Mouse (Mus musculus): Measurements from ENCODE around the gene Mon2.

Mon2 gene

DNA sequence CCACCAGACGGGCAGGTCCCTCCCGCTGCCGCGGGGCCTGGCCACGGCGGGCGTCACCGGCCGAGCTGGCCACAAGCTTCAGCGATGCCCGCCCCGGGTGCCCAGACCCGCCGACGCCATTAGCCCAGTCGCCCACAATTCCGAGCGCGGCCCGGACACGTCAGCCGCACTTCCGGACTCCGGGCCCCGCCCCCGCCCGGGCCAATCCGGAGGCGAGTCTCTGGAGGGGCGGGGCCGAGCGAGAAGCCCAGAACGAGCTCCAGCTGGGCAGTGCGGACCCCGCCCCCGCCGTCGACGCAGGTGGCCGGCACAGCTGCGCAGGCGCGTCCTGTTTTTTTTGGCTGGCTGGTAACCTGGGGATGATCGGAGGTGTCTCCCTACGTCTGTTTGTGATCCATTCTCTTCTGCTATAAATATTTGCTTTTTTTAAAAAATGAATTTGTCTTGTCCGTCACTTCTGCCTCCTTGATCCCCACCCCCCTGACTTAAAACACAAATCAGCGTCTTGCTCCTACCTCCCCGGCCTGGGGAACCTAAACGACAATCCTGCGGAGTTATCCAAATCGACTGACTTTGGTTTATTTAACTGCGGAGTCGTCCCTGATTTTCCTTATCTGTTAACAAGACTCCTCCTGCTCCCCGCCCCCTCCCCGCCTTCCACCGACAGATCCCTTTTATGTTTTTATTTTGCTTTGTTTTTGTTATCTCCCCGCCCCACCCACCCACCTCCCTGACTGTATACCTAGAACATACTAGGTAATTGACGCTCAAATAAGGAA lies at the start of gene Mon2:
Gene Mon2, minus strand, starts transcription at position 261 of the 779 bp plus-strand sequence.
- CTCF ChIA-PET, result interaction anchor here (0.7 kb wide), 2 partner anchors 11 to 273 kb away, joined by 6 to 15 read pairs; no protein-coding TSS in a partner anchor

DNA sequence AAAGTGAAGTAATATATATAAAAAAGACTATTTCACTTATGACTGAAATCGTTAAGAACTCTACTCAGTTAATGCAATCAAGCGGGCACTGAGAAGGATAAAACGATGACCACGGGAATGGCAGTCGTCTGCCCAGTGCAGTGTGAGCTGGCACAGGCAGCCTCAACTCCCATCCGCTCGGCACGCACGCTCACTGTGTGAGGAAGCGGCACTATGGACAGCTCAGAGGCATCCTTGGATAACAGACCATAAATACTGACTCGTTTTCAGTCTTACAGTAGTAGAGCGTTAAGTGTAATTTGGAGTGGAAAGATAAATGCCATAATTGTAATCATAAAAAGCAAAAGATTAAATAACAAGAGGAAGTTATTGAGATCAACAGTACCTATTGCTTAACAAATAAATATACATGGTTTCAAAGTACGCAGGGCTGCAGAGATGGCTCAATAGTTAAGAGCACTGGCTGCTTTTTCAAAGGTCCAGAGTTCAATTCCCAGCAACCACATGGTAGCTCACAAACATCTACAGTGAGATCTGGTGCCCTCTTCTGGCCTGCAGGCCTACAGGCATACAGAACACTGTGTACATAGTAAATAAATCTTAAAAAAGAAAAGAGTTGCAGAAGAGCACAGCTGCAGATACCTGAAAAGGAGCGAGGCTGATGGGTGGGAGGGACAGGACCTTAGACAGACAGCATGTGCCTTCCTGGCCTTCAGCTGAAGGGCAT lies 44.5 kb upstream of the Mon2 start:
- CTCF ChIA-PET, result no interaction called here

DNA sequence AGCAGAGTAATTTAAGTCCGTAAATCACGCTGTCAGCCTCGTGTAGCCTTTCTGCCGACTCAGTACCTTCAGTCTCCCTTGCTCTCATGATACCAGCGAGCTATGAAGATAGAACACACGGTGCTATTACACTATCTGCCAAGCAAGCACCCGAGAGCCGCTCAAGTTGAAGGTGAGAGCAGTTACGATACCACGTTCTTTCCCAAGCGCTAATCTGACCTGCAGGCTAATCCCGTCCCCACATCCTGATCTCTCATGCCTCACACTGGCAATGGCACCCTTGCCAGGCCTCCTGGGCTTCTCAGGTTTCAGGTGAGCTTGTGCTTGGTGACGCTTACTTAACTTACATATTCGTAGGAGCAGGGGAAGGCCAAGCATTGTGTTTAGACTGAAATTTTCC lies 40.6 kb upstream of the Mon2 start:
- CTCF ChIA-PET, result no interaction called here

DNA sequence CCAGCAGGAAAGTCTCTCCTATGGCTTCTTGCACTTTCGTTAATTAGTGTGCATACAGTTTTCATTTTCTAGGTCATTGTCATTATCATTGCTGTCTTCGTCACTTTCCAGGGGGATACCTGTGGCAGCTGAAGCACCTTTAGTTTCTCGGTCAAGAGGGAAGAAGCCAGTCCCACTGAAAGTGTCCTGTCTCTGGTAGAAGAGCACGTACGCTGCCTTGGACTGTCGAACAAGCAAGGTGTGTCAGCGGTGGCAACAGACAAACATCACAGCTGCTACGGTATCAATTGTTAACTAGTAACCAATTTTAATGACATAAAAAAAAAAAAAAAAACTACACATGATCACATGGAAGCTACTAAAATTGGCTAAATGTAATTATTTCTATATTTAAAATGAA lies 37.2 kb upstream of the Mon2 start:
- CTCF ChIA-PET, result no interaction called here

DNA sequence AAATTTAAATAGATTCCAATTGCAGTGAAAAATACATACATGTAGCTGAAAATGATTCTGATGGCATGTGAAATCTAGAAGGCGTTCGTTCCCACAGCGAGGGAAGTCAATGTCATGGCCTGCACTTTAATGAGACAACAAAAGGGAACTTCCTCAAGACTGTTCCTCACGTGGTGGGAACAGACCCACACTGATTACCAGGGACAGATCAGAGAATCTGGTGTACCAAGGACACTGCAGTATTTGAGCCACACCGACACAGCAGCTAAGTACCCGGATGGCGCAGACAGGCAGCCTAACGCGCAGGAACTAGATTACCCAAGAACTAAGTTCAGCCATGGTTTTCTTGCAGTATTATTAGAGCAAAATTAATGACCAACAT lies 36.5 kb upstream of the Mon2 start:
- CTCF ChIA-PET, result no interaction called here

DNA sequence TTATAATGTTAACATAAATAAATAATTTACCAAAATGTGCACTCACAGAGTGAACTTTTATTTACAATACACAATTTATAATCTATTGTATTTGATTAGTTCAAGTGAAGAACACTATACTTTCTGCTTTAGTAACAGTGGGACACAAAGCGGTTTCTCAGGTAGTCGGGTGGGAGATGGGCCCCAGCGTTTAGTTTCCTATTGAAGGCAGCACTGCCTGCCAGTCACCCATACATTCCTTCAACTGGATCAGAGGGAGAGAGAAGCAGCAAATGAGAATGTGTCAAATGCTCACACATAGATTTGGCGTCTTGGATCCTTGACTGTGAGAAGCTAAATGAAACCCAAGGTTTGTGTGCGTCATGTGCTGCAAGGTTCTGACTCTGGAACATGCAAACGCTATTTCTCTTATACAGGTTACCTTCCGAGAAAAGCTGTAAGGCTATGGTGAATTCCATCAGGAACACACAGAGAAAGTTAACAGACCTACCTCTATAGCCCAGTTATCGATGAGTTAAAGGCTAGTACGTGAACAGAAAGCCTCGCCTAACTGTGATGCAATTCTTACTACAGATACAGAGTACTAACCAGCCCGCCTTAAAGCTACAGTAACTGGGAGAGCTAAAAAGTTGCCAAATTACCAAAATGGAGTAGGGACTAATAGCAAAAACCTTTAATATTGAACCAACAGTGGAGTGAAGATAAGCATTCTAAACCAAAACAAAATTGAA lies 35.9 kb upstream of the Mon2 start:
- CTCF ChIA-PET, result interaction anchor here (0.6 kb wide), 1 partner anchor 18 kb away, joined by 3 read pairs; no protein-coding TSS in a partner anchor

DNA sequence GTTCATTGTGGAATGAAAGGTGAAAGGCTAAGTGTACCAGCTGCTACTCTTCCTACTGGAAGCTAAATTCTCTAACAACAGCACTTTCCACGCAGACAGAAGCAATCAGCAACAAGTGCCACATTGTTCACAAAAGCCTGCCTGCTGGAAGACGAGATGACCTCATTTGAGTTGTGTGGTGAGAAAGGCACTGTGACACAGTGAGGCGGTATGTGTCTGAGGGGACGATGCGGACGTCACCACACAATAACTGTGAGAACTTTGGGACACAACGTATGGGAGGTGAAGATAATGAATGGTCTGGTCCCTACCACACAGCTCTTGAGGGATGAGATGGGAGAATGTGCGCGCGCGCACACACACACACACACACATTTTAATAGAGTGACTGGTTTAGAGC lies 34.2 kb upstream of the Mon2 start:
- CTCF ChIA-PET, result no interaction called here

DNA sequence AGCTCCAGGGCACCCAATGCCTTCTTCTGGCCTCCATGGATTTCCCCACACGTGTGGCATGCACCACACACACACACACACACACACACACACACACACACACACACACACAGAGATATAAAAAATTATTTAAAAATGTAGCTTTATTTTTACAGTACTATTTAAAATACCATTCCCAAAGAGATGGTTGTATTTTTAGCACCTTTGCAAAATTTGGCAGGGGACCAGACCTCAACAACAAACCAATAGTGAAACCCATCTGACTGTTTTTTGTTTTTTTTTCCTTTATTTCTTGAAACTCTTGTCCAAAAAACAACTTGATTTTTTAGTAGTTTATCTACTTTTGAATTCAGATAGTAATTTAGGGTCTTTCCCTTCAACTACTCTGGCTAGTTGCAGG lies 32.2 kb upstream of the Mon2 start:
- CTCF ChIA-PET, result interaction anchor here (0.6 kb wide), 1 partner anchor 91 kb away, joined by 3 read pairs; no protein-coding TSS in a partner anchor

DNA sequence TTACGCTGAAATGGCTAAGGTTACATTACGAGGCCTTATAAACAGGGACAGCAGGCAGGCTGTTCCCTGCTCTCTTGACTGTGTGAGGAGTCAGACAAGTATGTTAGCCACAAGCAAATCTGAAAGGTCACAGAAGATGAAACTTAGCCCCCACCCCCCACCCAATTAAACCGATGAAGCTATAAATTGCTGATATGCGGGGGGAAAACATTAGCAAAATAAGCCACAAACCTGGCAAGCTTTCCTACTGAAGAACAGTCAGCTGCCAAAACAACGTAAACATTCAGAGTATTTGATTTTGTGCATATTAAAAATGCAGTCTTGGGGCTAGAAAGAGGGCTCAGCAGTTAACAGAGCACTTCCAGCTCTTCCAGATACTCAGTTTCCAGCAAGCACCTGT lies 31.8 kb upstream of the Mon2 start:
- CTCF ChIA-PET, result interaction anchor here (0.6 kb wide), 1 partner anchor 91 kb away, joined by 3 read pairs; no protein-coding TSS in a partner anchor

DNA sequence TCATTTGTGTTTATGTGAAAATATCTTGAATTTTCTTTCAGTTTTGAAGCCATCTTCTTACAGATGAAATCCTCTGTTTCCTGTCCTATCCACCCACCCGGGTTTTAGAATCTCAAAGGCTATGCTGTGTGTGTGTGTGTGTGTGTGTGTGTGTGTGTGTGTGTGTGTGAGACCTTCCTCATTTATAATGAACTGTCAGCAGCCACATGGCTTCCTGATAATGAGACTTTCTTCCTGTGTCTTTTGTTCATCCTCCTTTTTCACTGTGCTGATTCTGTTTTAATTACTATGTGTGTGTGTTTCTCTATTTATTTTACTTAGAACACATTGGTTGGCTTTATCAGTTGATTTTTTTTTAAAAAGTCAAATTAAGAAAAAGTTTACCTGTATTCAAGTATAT lies 25.0 kb upstream of the Mon2 start:
- CTCF ChIA-PET, result no interaction called here

DNA sequence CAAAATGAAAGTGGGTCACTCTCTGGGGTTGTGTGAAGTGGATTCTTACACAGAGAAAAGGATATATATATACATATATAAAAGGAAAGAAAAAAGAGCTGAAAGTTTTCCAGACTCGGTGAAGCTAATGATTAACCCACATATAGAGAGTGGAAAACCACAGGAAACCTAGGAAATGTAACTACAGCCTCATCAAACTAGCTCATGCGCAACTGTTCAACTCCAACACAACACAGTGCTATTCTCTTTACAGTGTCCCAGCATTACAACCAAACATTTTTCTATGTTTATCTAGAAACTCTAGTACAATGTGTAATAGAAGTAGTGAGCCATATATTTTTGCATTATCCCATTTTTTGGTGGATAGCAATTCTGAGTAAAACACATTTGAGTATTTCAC lies 24.3 kb upstream of the Mon2 start:
- CTCF ChIA-PET, result no interaction called here

DNA sequence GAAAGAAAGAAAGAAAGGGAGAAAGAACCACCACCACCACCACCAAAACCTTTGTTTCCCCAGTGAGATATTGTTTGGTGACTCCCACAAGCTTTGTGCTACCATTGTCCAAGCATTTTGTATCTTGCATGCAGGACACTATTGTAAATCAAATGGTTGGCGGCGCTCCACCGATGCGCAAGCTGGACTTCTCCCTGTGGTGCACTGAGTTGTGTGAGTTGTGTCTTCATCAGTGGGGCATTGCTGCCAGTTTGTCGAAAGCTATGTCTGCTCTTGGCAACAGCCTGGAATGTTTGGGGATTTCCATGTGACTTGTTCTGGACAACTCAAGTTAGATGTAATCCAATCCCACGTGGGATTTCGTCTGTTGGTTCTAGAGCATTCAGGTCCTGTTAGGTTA lies 18.2 kb upstream of the Mon2 start:
- CTCF ChIA-PET, result interaction anchor here (0.6 kb wide), 1 partner anchor 17 kb away, joined by 3 read pairs; no protein-coding TSS in a partner anchor

DNA sequence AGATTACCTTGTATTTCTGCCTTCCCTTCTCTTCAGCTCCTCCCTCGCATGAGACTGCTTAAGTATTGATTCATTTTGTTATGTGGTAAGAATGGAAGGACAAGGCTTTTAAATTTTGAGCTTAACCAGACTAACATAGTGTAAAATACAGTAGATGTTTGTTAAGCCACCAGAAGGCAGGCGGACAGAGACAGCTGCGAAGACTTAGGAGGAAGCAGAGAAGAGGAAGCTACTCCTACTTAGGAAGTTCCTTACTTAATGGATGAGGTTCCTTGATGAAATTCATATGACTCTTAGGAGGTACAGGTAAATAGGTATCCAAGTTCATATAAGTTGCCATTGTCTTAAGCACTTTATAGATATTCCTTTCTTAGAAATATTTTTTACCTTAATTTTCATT lies 16.3 kb upstream of the Mon2 start:
- CTCF ChIA-PET, result interaction anchor here (0.6 kb wide), 2 partner anchors 83 to 300 kb away, joined by 3 to 15 read pairs; no protein-coding TSS in a partner anchor

DNA sequence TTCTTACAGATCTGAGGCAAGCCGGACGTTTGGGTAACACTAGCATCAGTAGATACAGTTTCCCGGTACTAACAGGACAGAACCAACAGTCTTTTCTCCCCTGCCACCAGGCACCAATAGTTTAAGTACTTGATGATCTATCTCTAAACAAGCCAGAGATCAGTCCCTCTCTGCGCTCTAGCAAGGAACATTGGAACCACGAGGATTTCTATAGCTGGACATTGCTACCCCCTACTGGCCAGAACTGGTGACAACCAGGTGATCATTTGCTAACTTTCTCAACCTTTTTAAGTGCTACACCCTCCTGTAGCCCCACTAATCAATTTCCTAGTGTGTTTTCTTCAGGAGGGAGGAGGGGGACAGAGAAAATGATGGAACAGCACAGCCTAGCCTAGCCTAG lies 15.4 kb upstream of the Mon2 start:
- CTCF ChIA-PET, result no interaction called here

DNA sequence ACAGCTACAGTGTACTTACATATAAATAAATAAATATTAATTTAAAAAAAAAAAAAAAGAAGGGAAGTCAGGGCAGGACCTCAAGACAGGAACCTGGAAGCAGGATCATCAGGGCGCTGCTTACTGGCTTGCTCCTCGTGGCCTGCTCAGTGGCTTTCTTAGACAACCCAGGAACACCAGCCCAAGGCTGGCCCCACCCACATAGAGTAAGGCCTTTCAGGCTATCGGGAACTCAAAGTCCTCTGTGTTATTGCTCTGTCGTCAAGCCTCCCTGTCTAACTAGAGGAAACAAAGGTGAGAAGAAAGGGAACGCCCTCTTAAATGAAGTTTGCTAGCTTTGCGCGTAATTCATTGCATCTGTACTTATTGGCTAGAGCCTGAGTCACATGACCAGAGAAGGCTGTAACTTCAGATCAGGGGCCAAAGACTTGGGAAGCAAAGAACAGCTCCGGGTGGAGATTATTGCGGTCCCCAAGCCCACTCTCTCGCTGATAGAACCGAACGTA lies 13.2 kb upstream of the Mon2 start:
- CTCF ChIA-PET, result no interaction called here

DNA sequence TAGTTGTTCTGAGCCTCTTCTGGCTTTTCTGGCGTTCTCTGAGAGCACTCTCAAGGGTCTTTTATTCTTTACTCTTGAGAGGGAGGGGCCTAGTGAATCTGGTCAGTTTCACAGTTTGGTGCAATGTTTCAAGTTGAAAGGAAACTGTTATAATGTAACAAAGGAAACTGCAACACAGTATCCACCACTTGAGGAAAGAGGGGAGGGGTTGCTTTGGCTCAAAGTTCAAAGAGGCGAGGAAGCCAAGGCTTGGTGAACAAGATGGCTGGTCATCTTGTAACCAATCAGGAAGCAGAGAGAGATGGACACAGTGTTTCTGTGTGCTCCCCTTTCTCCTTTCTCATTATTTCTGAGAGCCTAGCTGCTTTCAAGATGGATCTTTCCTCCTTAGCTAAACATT lies 10.5 kb upstream of the Mon2 start:
- CTCF ChIA-PET, result no interaction called here

DNA sequence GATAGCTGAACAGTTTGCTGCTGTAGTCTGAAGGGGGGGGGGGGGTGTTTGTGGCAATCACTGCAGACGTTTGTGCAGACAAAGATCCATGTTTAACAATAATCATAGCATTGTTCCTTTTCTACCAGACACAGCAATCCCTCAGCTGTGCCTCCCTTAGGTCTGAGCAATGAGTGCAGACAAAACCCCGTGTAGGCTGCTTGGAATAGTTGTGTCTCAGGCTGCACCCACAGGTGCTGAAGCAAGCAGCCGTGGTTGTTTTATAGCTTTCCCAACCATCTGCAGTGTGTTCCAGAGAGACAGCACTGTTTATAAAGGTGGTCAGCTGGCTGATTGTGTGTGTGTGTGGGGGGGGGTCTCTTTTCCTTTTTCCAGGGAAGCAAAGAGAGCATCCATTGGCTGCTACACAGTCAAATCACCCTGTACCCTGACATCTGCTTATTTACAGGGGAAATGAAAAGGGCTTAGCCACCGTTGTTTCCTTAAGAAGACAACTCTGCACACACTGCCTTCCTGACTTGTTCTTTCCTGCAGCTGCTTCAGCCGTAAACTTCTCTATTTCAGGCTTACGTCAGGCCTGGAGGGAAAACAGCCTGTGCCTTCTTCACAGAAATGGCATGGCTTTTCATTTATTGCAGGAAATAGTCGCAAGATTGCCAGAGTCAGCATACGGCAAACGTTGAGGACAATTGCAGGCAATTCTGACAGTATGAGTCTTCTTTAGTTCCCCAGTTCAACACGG lies 8.8 kb upstream of the Mon2 start:
- CTCF ChIA-PET, result no interaction called here

DNA sequence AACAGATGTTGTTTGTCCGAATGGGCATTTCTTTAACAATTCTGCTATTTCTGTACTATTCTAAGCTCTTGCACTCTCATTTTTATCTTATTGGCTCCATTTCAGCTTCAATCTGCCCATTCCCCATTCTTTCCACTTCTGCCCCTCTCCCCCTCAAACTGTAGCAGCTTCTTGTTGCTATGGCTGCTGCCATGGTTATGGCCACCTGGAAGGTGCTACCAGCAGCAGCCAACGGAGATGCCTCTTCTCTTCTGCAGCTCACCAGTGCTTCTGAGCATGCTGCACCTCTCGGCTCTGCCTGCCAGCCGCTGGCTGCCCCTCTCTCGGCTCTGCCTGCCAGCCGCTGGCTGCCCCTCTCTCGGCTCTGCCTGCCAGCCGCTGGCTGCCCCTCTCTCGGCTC lies 8.0 kb upstream of the Mon2 start:
- CTCF ChIA-PET, result no interaction called here

DNA sequence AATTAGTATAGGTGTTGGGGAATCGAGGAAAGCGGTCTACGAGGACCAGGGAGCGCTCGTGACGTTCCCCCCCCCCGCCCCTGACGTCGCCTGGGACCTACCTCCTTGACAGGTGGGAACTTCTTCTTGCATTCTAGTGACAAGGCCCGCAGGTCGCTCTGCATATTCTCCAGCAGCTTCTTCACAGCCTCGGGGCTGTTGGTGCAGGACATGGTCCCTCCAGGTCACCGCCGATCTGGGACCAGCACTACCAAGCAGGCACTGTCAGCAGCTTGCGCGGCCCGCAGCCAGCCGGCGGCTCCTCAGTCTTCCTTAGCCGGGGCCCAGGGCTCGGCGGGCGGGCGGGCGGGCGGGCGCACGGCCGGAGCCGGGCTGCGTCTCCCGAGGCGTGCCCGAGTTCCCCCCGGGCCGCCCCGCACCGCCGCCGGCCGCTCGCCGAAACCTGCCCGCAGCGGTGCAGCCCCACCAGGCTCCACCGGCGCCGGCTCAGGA lies 508 bp downstream of the Mon2 start:
- CTCF ChIA-PET, result no interaction called here

DNA sequence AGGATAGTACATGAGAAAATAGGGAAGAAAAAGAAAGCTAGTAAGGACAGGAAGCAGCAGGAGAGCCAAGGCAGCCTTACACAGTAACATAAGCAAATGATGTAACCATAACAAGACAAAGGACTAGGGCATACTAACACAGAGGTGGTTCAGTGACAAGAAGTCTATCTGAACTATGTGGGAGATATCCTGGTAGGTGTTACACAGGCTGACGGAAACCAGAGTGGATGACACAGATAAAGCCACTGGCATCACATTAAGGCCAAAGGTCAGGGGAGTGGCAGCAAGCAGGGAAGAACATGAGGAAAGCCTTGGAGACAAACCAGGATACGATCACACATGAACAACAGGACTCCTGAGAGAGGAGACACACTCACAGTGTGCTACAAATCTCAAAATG lies 4.3 kb downstream of the Mon2 start:
- CTCF ChIA-PET, result no interaction called here

DNA sequence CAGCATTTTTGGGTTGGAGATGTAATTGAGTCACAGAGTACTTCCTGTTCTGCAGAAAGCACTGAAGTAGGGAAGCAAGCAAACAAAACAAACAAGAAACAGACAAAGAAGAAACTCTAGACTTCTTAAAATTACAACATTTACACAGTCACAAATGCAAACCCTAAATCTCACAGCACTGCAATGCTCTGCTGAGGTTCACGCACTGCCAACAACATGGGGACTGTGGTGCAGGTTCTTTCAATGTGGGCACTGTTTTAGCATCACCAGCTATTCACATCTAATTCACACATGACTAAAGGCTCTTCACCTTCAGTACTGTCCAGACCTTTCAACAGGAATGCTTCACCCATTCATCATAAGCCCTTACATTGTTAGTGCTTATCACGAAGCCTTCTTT lies 13.3 kb downstream of the Mon2 start:
- CTCF ChIA-PET, result no interaction called here

DNA sequence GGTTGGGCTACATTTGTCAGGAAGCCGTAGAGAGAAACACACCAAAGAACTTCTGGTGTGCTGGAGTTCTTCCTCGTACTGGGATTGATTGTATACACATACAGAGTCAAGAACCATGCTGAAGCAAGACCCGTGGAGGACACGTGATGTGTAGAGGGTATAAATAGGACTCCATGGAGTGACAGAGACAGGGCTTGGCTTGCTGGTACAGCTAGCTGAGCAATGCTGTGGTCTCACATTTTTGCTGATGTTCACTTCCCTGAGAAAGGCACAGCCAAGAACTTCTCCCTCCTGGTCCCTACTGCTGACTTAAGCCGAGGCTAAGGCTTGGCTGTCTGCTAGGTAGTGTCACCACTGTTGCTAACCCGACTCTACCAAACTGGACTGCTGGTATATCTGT lies 15.5 kb downstream of the Mon2 start:
- CTCF ChIA-PET, result no interaction called here
